Mouse (Mus musculus) testis, adult 2 months (tissue): Measurements from ENCODE around the gene Rdm1. TPM values are rescaled to one million over a fixed set of nuclear protein-coding genes. Genes with fewer than 3 reads are reported as not detected.
"Not testable (repeated sequence)": the region's sequence is repeated elsewhere in the genome, so short reads cannot be mapped to it uniquely, and the experiment has no call there.

Source experiments
- H3K27ac ChIP-seq: fragments of 200-500 bp; 2 replicates; pipeline ENCODE4 v1.5.1; 2012; ENCODE audit warnings: low read depth, low read length; ENCODE audit not compliant: control insufficient read depth, insufficient read depth
- H3K27me3 ChIP-seq: fragments of 200-500 bp; 2 replicates; pipeline ENCODE4 v1.6.1; 2012; ENCODE audit warnings: mild to moderate bottlenecking, low read length, moderate library complexity; ENCODE audit not compliant: control insufficient read depth, insufficient read depth
- H3K36me3 ChIP-seq: fragments of 200-500 bp; 2 replicates; pipeline ENCODE4 v1.6.1; 2012; ENCODE audit warnings: mild to moderate bottlenecking, low read length; ENCODE audit not compliant: control insufficient read depth, insufficient read depth
- H3K4me1 ChIP-seq: fragments of 200-500 bp; 2 replicates; pipeline ENCODE4 v1.6.1; 2012; ENCODE audit warnings: low read length; ENCODE audit not compliant: control insufficient read depth, insufficient read depth
- H3K4me3 ChIP-seq: fragments of 200-500 bp; 2 replicates; pipeline ENCODE4 v1.5.1; 2012; ENCODE audit warnings: low read depth, mild to moderate bottlenecking, low read length, moderate library complexity, mixed read lengths; ENCODE audit not compliant: control insufficient read depth
- CTCF ChIP-seq: fragments of 200-500 bp; IDR thresholded peaks from 2 replicates; pipeline ENCODE4 v1.5.1; 2012; ENCODE audit warnings: low read depth, mild to moderate bottlenecking, inconsistent platforms, low read length, moderate library complexity; ENCODE audit not compliant: control insufficient read depth, insufficient read depth, insufficient replicate concordance
- POLR2A ChIP-seq: fragments of 200-500 bp; IDR thresholded peaks from 2 replicates; pipeline ENCODE4 v1.6.1; 2012; ENCODE audit warnings: low read depth, mild to moderate bottlenecking, inconsistent platforms, low read length, moderate library complexity; ENCODE audit not compliant: control insufficient read depth
- polyA plus RNA-seq: library from polyadenylated mRNA; depleted of rRNA; stranded (reverse); fragments of >200 nt; gene quantifications from 2 replicates; pipeline ENCODE4 v1.2.3, GENCODE M21; 2012

Gene Rdm1
- polyA plus RNA-seq, 1 experiment = 7.8 TPM

GRCm38 (mm10) chr11:101656356-101656755, 29.4 kb downstream of the Rdm1 start:
- Histone ChIP-seq H3K27me3 (no peaks in the 10 kb centered on the region), H3K4me1 (peaks cover 8% of the 10 kb centered on the region), H3K27ac (no peak overlapping the region), H3K36me3 (no peaks in the 10 kb centered on the region), H3K4me3 (no peak overlapping the region)
- TF ChIP-seq CTCF (no peak), POLR2A (no peak)

GRCm38 (mm10) chr11:101657528-101657885, 30.5 kb downstream of the Rdm1 start:
- no peaks in the 10 kb centered on the region for H3K36me3 ChIP-seq
- H3K4me3 ChIP-seq = peak overlapping the region; percentile 32
- no peaks in the 10 kb centered on the region for H3K27me3 ChIP-seq
- peaks cover 8% of the 10 kb centered on the region for H3K4me1 ChIP-seq
- peak overlapping the region; percentile 94 for H3K27ac ChIP-seq
- TF ChIP-seq POLR2A (no peak), CTCF (no peak)

GRCm38 (mm10) chr11:101657886-101658750, 31.1 kb downstream of the Rdm1 start:
- H3K4me1 ChIP-seq, H3K36me3 ChIP-seq, H3K27me3 ChIP-seq: not testable (repeated sequence)
- Histone ChIP-seq H3K4me3 (peak overlapping the region; percentile 32), H3K27ac (peak overlapping the region; percentile 94)
- TF ChIP-seq POLR2A = peak; percentile 79

GRCm38 (mm10) chr11:101658751-101659558, 32.0 kb downstream of the Rdm1 start:
- peak overlapping the region; percentile 77 for H3K27ac ChIP-seq
- TF ChIP-seq CTCF (no peak), POLR2A (no peak)
- H3K36me3 ChIP-seq = no peaks in the 10 kb centered on the region
- H3K4me1 ChIP-seq = peaks cover 8% of the 10 kb centered on the region
- no peak overlapping the region for H3K4me3 ChIP-seq
- H3K27me3 ChIP-seq = no peaks in the 10 kb centered on the region

- no peak overlapping the region for H3K4me3 ChIP-seq
- peaks cover 17% of the 10 kb centered on the region for H3K4me1 ChIP-seq
- H3K36me3 ChIP-seq = no peaks in the 10 kb centered on the region
- no peaks in the 10 kb centered on the region for H3K27me3 ChIP-seq
- H3K27ac ChIP-seq = no peak overlapping the region
- TF ChIP-seq POLR2A = no peak
- no peak for TF ChIP-seq CTCF
These were observed 34.2 kb downstream of the Rdm1 start for GRCm38 (mm10) chr11:101661191-101661590.

GRCm38 (mm10) chr11:101661786-101662185, 34.8 kb downstream of the Rdm1 start:
- TF ChIP-seq CTCF (no peak), POLR2A (no peak)
- Histone ChIP-seq H3K36me3 (no peaks in the 10 kb centered on the region), H3K27me3 (no peaks in the 10 kb centered on the region), H3K27ac (no peak overlapping the region), H3K4me1 (peaks cover 17% of the 10 kb centered on the region), H3K4me3 (no peak overlapping the region)

- TF ChIP-seq CTCF = no peak
- H3K27ac ChIP-seq = no peak overlapping the region
- peaks cover 13% of the 10 kb centered on the region for H3K4me1 ChIP-seq
- H3K36me3 ChIP-seq = no peaks in the 10 kb centered on the region
- no peaks in the 10 kb centered on the region for H3K27me3 ChIP-seq
- H3K4me3 ChIP-seq = no peak overlapping the region
These were observed 36.4 kb downstream of the Rdm1 start for GRCm38 (mm10) chr11:101663229-101664027.
